Comparison of ENCODE assay signal across 8 mouse cellular contexts in genomic region chr4:24897351-24897750, GRCm38 (mm10). TPM values are rescaled to one million over a fixed set of nuclear protein-coding genes. Genes with fewer than 3 reads are reported as not detected.
A peak's percentile ranks its signal among the peaks of the same experiment; 100 is the strongest.
DNase-seq lines count a peak whose midpoint lies in the region; ATAC-seq and TF ChIP-seq lines count a peak whose summit lies in the region.

No protein-coding gene starts in this region.

- H3K4me3 ChIP-seq in spleen, adult 2 months (ENCODE audit: extremely low read depth, insufficient read depth, insufficient read length), result peak overlapping the region; percentile 74
- peak overlapping the region; percentile 71 for H3K4me3 ChIP-seq in limb, embryonic 11.5 days (ENCODE audit: low read depth, low read length)
- H3K4me3 ChIP-seq in neural tube, embryonic 15.5 days (replicated peaks), result peak overlapping the region; percentile 89

- no peak for TF ChIP-seq POLR2A in spleen, adult 2 months (IDR thresholded peaks at IDR 0.05; ENCODE audit: low read depth, low read length)

- ATAC-seq in limb, embryonic 11.5 days (ENCODE audit: insufficient number of reproducible peaks, low FRiP score, low TSS enrichment, low read depth), result no peak
- peak; percentile 71 for ATAC-seq in neural tube, embryonic 15.5 days (ENCODE audit: low FRiP score)

- no peaks in the 10 kb centered on the region for H3K36me3 ChIP-seq in spleen, adult 2 months (ENCODE audit: control insufficient read depth, insufficient read depth, low read length)
- H3K36me3 ChIP-seq in limb, embryonic 11.5 days (ENCODE audit: control insufficient read depth, insufficient read depth, low read length), result no peaks in the 10 kb centered on the region; the same call in 1 of the 2 replicates
- peaks cover 15% of the 10 kb centered on the region; the same call in 1 of the 2 replicates for H3K36me3 ChIP-seq in neural tube, embryonic 15.5 days

- no peak overlapping the region for H3K27ac ChIP-seq in spleen, adult 2 months (ENCODE audit: insufficient read depth, low read length)
- H3K27ac ChIP-seq in limb, embryonic 11.5 days (replicated peaks; ENCODE audit: low read depth, low read length), result no peak overlapping the region
- no peak overlapping the region; the same call in 1 of the 2 replicates for H3K27ac ChIP-seq in neural tube, embryonic 15.5 days (replicated peaks)

- H3K9ac ChIP-seq in limb, embryonic 11.5 days (ENCODE audit: low read length), result no peak overlapping the region
- peak overlapping the region; percentile 54 for H3K9ac ChIP-seq in neural tube, embryonic 15.5 days (replicated peaks)

- peak; percentile 4 for DNase-seq in adrenal gland, postnatal 14 days
- DNase-seq in adrenal gland, adult 2 months, result no peak
- no peak for DNase-seq in spleen, adult 2 months (ENCODE audit: low read depth in 1 of 2, low spot score in 2 of 2)
- no peak for DNase-seq in spleen, postnatal 10 days (ENCODE audit: low spot score in 2 of 2)
- no peak for DNase-seq in limb, embryonic 11.5 days (ENCODE audit: low spot score)
- no peak for DNase-seq in adrenal gland, adult 8-10 months
- DNase-seq in spleen, adult 12 weeks (ENCODE audit: low spot score), result no peak

- peak overlapping the region; percentile 56 for H3K4me2 ChIP-seq in limb, embryonic 11.5 days (ENCODE audit: low read depth, severe bottlenecking)
- peak overlapping the region; percentile 80 for H3K4me2 ChIP-seq in neural tube, embryonic 15.5 days

- H3K27me3 ChIP-seq in spleen, adult 2 months (ENCODE audit: control insufficient read depth, insufficient read depth, low read length), result no peaks in the 10 kb centered on the region
- no peaks in the 10 kb centered on the region for H3K27me3 ChIP-seq in limb, embryonic 11.5 days (ENCODE audit: control insufficient read depth, insufficient read depth, low read length)
- H3K27me3 ChIP-seq in neural tube, embryonic 15.5 days (replicated peaks), result no peaks in the 10 kb centered on the region

- no peak for TF ChIP-seq CTCF in spleen, adult 2 months (IDR thresholded peaks at IDR 0.05; ENCODE audit: extremely low read depth, insufficient read depth, insufficient read length, insufficient replicate concordance)

- no peaks in the 10 kb centered on the region for H3K9me3 ChIP-seq in limb, embryonic 11.5 days (ENCODE audit: control insufficient read depth, low read length)
- no peaks in the 10 kb centered on the region for H3K9me3 ChIP-seq in neural tube, embryonic 15.5 days (replicated peaks)

- WGBS in spleen, adult 2 months, result 11% methylated on average over 7 of the region's 7 CpGs
- 29% methylated on average over 7 of the region's 7 CpGs for WGBS in limb, embryonic 11.5 days
- WGBS in neural tube, embryonic 15.5 days, result 17% methylated on average over 7 of the region's 7 CpGs

- peaks cover 2% of the 10 kb centered on the region; the same call in 1 of the 2 replicates for H3K4me1 ChIP-seq in spleen, adult 2 months (ENCODE audit: control insufficient read depth, insufficient read depth, insufficient read length)
- 0 out of 2 replicates have a peak, but pooled peaks cover 4% of the 10 kb centered on the region for H3K4me1 ChIP-seq in limb, embryonic 11.5 days (ENCODE audit: control insufficient read depth, insufficient read depth, low read length)
- H3K4me1 ChIP-seq in neural tube, embryonic 15.5 days, result peaks cover 12% of the 10 kb centered on the region

RNA-seq across cellular contexts. Expression of gene Ndufaf4, which starts 0.5 kb away (rescaled TPM):
- total RNA-seq in adrenal gland, postnatal 14 days (2021), result 36.3 and 45.8 TPM in 2 replicates
- 10 to 100 TPM; 34.9 to 44.6 TPM for total RNA-seq in adrenal gland, adult 2 months (2021)
- 5.1 and 5.7 TPM in 2 replicates for polyA plus RNA-seq in adrenal gland, adult 2 months (2012; rRNA removed)
- polyA plus RNA-seq in spleen, adult 2 months (2012; rRNA removed), result 1.8 and 2.0 TPM in 2 replicates
- polyA plus RNA-seq in limb, embryonic 11.5 days (2014; fragmentation: Nextera tagmentation; extraction: Ambion mirVana), result 57.2 and 64.8 TPM in 2 replicates
- 65.7 and 69.7 TPM in 2 replicates for polyA plus RNA-seq in neural tube, embryonic 15.5 days (2015; fragmentation: Nextera tagmentation; extraction: Ambion mirVana)
- 10 to 100 TPM; 23.8 to 32.9 (median 27.2) TPM for total RNA-seq in adrenal gland, adult 8-10 months (2022)

RNA-seq across cellular contexts. Expression of gene Klhl32, which starts 46.4 kb away (rescaled TPM):
- total RNA-seq in adrenal gland, postnatal 14 days (2021), result 3.4 and 3.5 TPM in 2 replicates
- total RNA-seq in adrenal gland, adult 2 months (2021), result 1 to 10 TPM; 3.1 to 5.0 TPM
- 2.3 and 2.5 TPM in 2 replicates for polyA plus RNA-seq in adrenal gland, adult 2 months (2012; rRNA removed)
- polyA plus RNA-seq in spleen, adult 2 months (2012; rRNA removed), result 0.13 and 0.15 TPM in 2 replicates
- polyA plus RNA-seq in limb, embryonic 11.5 days (2014; fragmentation: Nextera tagmentation; extraction: Ambion mirVana), result 4.0 and 4.9 TPM in 2 replicates
- 33.9 and 36.0 TPM in 2 replicates for polyA plus RNA-seq in neural tube, embryonic 15.5 days (2015; fragmentation: Nextera tagmentation; extraction: Ambion mirVana)
- 10 to 100 TPM in 1 of 4 experiments, 1 to 10 TPM in 3; 5.4 to 10.4 (median 7.4) TPM for total RNA-seq in adrenal gland, adult 8-10 months (2022)
